Mouse (Mus musculus) layer of hippocampus, adult 8-10 months (tissue): Measurements from ENCODE around the gene Qrich1. TPM values are rescaled to one million over a fixed set of nuclear protein-coding genes. Genes with fewer than 3 reads are reported as not detected.
A peak's percentile ranks its signal among the peaks of the same experiment; 100 is the strongest.
"Not testable (repeated sequence)": the region's sequence is repeated elsewhere in the genome, so short reads cannot be mapped to it uniquely, and the experiment has no call there.

ENCODE experiments used
- DNase-seq, 2 experiments: peaks; one replicate each; pipeline ENCODE4 v3.0.0; 2022; ENCODE audit warnings: low spot score in 2 of 2
- microRNA-seq, 2 experiments: library from miRNA; unstranded; fragments of <30 nt; microRNA quantifications; one replicate each; pipeline ENCODE4 v1.2.0; 2022
- total RNA-seq, 4 experiments: library from RNA; stranded (reverse); gene quantifications; 2 replicates each; pipeline ENCODE4 v1.2.4; 2022

Qrich1 gene
- total RNA-seq, 4 experiments from 2014 or later: 141 to 150 (median 146) TPM

DNA sequence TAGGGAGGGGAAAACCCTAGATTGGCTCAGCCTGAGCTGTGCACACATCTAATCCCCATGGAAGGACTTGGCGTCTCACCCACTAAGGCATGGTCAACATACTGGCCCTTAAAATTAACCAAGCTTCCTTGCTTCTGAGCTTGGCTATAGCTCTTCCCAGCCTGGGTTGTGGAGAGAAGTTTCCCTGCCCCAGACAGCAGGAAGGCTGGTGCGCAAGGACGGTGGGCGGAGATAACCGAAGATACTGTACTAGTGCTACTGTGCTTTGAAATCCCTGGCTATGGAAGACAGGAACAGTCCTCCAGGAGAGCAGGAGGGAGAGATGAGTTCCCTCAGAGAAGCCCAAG lies 62.7 kb downstream of the Qrich1 start:
- peak in 1 of 2 experiments; percentile 25 for DNase-seq

GRCm38 (mm10) chr9:108587571-108588180 lies 71.1 kb downstream of the Qrich1 start:
- DNase-seq: peak; percentile 88 to 91

DNA sequence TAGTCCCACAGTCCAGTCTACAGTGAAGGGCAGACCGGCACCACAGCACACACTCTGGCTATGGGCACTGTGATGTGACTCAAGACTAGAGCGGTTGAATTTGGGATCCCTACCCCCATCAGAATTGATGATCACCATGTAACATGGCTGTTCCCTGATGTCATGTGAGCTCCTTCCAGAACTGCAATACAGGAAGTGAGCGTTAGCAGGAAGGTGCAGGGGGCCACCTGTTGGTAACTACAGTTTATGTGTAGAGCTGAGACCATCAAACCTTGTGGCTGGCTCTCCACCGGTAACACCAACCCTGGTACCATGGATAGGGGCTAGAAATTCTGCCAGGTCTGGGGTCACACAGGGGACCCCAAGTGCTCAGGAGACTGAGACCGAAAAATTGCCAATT lies 72.6 kb downstream of the Qrich1 start:
- DNase-seq: peak in 1 of 2 experiments; percentile 49

GRCm38 (mm10) chr9:108591462-108591861 lies 74.9 kb downstream of the Qrich1 start:
- DNase-seq: no peak

DNA sequence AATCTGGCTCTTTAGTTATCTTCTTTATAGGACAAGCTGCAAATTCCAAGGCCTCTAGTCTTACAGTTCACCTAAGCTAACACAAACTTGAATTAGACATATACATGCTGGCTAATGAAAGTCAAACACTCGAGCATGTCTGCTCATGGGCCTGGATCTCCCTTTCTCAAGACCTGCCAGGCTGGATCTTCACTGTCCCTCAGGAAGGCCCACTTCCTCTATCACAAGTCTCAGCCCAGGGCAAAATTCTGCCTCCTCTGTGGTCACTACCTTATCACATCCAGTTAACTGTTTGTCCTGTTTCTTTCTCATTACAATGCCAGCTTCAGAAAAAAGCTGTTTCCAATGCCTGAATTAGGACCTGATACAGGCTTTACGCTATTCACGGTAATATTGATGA lies 77.7 kb downstream of the Qrich1 start:
- no peak for DNase-seq

DNA sequence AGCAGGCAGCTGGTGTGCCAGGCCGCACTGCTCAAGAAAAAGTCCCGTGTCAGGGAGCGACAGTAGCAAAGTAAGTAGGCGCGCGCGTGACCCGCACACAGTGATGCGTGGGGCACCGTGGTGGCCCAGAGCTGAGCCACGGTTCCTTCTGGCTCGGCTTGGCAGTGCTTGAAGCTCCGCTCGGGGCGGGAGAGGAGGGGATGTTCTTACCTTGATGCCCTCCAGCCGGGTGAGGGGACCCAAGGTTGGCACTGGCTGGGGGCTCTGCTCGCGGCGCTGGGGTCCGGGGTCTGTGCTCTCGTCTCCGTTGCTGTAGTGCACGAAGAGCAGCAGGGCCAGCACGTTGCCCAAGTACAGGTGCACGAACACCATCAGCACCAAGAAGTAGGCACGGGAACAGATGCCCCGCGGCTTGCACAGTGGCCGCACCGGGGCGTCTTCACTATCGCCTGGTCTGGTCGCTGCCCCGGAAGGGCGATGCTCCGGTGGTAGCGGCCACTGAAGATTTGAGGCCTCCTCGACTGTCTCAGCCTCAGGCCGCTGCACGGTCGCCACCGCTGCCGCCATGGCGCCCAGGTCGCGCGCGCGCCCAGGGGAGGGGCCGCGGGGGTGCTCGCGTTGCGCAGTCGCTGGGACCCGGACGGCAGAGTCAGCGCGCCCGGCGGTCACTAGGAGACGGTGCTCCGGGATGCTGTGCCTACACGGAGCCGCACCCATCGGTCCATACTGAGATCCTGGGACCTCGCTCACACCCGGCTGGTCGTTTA lies 80.6 kb downstream of the Qrich1 start, which contains the start of gene P4htm:
Gene P4htm, minus strand, starts transcription at position 670 of the 767 bp plus-strand sequence.
- DNase-seq: peak; percentile 67 to 78

DNA sequence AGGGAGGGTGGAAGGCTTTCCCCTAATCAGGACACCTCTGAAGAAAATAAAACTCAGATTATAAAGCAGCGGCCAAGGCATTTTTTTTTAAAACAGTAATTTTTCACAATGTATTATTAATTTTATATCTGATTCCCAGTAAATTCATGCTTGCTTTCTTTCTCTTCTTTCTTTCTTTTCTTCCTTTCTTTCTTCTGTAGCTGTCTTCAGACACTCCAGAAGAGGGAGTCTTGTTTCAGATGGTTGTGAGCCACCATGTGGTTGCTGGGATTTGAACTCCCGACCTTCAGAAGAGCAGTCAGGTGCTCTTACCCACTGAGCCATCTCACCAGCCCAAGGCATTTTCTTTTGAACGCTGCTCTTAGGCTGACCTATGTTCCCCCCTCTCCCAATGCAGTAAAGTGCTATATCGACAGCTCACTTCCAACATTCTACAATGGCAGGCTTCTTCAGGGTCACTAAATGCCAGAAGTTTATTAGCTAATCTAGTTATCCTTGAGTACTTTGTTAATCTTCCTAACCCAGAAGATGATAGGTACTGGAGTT lies 82.5 kb downstream of the Qrich1 start:
- DNase-seq: no peak

- no peak for DNase-seq
Measured at GRCm38 (mm10) chr9:108600011-108600410, 83.4 kb downstream of the Qrich1 start.

- no peak for DNase-seq
Measured at GRCm38 (mm10) chr9:108601986-108602385, 85.4 kb downstream of the Qrich1 start.

DNA sequence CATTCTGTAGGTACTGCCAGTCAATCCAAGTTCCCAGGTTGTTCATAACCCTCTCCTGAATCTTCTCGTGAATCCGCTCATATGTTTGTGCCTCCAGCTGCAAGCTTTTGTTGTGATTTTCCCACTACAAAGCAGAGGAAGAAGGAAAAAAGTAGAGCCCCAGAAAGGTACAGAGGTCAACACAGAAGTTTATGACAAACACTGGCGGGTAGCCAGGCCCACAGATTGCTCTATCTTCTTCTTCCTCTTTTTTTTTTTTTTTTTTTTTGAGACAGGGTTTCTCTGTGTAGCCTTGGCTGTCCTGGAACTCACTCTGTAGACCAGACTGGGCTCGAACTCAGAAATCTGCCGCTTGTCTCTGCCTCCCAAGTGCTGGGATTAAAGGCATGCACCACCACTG lies 91.3 kb downstream of the Qrich1 start:
- not testable (repeated sequence) for DNase-seq

DNA sequence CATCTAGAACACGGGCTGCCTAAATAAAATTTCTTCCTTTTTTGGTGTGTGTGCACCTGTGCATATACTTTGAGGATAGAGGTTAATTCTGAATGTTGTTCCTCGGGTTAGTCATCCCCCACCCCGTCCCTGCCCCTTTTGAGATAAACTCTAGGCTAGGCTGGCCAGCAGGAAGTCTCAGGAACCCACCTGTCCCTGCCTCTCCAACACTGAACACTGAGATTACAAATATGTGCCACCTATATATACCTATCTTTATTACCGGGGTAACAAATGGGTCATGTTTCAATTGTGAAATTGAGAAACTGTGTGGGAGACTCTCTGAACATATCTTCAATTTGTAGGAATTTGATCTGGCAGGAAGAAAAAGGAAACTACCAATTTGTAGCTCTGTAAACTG lies 92.3 kb downstream of the Qrich1 start:
- no peak for DNase-seq

Small RNA genes lying within 50 kb of the gene (microRNA-seq; reads per million reads assigned to microRNA genes)
- 0 reads per million in 2 experiments for gene Gm24083
- 0 reads per million in 2 experiments for gene Mir191
- 433 to 604 reads per million in 2 experiments for gene Mir425

Other genes starting within 250 kb of the Qrich1 start
- 100 to 1,000 TPM; 106 to 131 (median 116) TPM for gene Nicn1, start 226.4 kb upstream of the Qrich1 start, total RNA-seq
- 10 to 100 TPM; 30.1 to 37.2 (median 34.8) TPM for gene Amt, start 220.0 kb upstream of the Qrich1 start, total RNA-seq
- 100 to 1,000 TPM; 157 to 186 (median 166) TPM for gene Rhoa, start 210.7 kb upstream of the Qrich1 start, total RNA-seq
- 10 to 100 TPM; 31.7 to 39.2 (median 36.8) TPM for gene Tcta, start 210.6 kb upstream of the Qrich1 start, total RNA-seq
- 100 to 1,000 TPM in 1 of 4 experiments, 10 to 100 TPM in 3; 57.7 to 113 (median 78.2) TPM for gene Gpx1, start 177.9 kb upstream of the Qrich1 start, total RNA-seq
- 100 to 1,000 TPM; 102 to 124 (median 112) TPM for gene Usp4, start 169.0 kb upstream of the Qrich1 start, total RNA-seq
- gene 1700102P08Rik, start 124.0 kb upstream of the Qrich1 start, total RNA-seq: 1 to 10 TPM; 1.3 to 2.1 (median 1.9) TPM
- under 1 TPM; 0.11 to 0.26 (median 0.15) TPM for gene Ccdc36, start 88.3 kb upstream of the Qrich1 start, total RNA-seq
- not detected for gene BC048562, start 80.3 kb upstream of the Qrich1 start, total RNA-seq
- 10 to 100 TPM; 31.3 to 44.7 (median 36.6) TPM for gene Ccdc71, start 56.3 kb upstream of the Qrich1 start, total RNA-seq
- gene Klhdc8b, start 55.2 kb upstream of the Qrich1 start, total RNA-seq: 10 to 100 TPM; 22.0 to 32.0 (median 24.2) TPM
- 10 to 100 TPM; 28.9 to 46.8 (median 34.7) TPM for gene Lamb2, start 37.1 kb upstream of the Qrich1 start, total RNA-seq
- 100 to 1,000 TPM; 144 to 189 (median 157) TPM for gene Usp19, start 26.2 kb upstream of the Qrich1 start, total RNA-seq
- gene Qars, start 9.1 kb upstream of the Qrich1 start, total RNA-seq: 10 to 100 TPM; 84.0 to 96.5 (median 89.4) TPM
- gene Impdh2, start 43.5 kb downstream of the Qrich1 start, total RNA-seq: 10 to 100 TPM; 53.1 to 59.5 (median 58.0) TPM
- 10 to 100 TPM; 63.7 to 73.3 (median 70.0) TPM for gene Ndufaf3, start 50.6 kb downstream of the Qrich1 start, total RNA-seq
- 100 to 1,000 TPM in 1 of 4 experiments, 10 to 100 TPM in 3; 89.4 to 104 (median 95.7) TPM for gene Dalrd3, start 53.1 kb downstream of the Qrich1 start, total RNA-seq
- 100 to 1,000 TPM; 123 to 146 (median 129) TPM for gene Wdr6, start 61.9 kb downstream of the Qrich1 start, total RNA-seq
- gene P4htm, start 80.9 kb downstream of the Qrich1 start, total RNA-seq: 10 to 100 TPM; 92.9 to 99.1 (median 97.8) TPM
- 10 to 100 TPM; 49.4 to 60.4 (median 54.9) TPM for gene Arih2, start 132.6 kb downstream of the Qrich1 start, total RNA-seq
- gene Slc25a20, start 145.3 kb downstream of the Qrich1 start, total RNA-seq: 10 to 100 TPM; 14.3 to 17.4 (median 16.6) TPM
- gene Prkar2a, start 172.5 kb downstream of the Qrich1 start, total RNA-seq: 10 to 100 TPM; 41.1 to 58.2 (median 50.9) TPM